Mouse (Mus musculus): ENCODE data around the gene Ppp4c.

The Ppp4c gene

GRCm38 (mm10) chr7:126759050-126759671 lies 33.1 kb downstream of the Ppp4c start, which contains the start of gene Mapk3:
Gene Mapk3 (plus strand): TSS chr7:126759601.
- peak; percentile 93 to 94 for DNase-seq (ENCODE audit: low spot score in 2 of 2)

GRCm38 (mm10) chr7:126758539-126758938 lies 33.8 kb downstream of the Ppp4c start:
- DNase-seq (ENCODE audit: low spot score in 2 of 2) = no peak

DNA sequence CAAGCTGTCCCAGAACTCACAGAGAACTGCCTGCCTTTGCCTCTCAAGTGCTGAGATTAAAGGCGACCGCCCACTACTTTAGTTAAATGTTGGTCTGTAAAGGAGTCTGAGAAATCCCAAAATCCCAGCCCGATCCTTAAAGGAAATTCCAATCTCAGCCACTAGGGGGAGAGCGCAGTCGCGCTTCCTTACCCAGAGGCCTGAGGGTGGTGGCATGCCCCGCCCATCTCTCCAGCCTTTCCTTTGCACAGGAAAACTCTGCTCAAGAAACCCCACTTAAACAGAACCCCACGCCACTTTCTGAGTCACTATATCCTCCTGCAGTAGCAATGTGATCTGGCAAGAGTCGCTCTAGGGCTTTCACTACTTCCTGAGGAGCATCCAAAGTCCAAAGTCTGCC lies 37.4 kb downstream of the Ppp4c start:
- peak in 1 of 2 experiments; percentile 79 for DNase-seq (ENCODE audit: low spot score in 2 of 2)

DNA sequence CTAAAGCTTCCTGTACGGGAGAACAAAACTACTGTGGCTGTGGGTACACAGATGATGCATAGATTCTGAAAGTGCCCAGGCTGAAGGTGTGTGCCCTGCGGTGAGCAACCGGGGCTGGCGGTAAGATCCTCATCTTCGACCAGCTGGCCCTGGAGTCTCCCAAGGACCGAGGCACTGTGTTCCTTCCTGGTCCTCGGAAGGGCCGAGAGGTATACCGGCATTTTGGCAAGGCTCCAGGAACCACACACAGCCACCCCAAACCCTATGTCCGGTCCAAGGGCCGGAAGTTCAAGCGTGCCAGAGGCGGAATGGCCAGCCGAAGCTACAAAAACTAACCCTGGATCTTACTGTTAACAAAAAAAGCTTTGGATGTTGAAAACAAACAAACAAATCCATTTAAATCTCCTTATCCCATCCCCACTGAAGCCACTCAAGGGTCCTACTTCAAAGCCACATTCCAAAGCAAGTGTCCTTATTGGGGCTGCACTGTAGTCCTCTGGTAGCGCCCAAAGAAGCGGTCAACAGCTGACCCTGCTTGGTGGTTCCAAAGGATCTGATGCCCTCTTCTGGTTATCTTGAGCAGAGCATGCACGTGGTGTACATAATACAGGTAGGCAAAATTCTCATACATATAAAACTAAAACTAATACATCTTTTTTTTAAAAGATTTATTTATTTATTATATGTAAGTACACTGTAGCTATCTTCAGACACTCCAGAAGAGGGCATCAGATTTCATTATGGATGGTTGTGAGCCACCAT lies 42.5 kb downstream of the Ppp4c start:
- DNase-seq (ENCODE audit: low spot score in 2 of 2) = no peak

DNA sequence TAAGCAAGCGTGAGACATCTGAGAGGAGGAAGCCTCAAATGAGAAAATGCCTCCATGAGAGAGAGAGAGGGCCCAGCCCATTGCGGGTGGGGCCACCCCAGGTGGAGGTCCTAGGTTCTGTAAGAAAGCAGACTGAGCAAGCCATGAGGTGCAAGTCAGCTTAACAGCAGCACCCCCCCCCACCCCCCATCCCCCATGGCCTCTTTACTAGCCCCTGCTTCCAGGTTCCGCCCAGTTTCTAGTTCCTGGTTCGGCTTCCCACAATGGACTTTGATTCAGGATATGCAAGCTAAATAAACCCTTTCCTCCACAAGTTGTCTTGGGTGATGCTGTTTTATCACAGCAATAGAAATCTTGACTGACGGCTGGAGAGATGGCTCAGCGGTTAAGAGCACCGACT lies 43.5 kb downstream of the Ppp4c start:
- DNase-seq (ENCODE audit: low spot score in 2 of 2) = no peak

DNA sequence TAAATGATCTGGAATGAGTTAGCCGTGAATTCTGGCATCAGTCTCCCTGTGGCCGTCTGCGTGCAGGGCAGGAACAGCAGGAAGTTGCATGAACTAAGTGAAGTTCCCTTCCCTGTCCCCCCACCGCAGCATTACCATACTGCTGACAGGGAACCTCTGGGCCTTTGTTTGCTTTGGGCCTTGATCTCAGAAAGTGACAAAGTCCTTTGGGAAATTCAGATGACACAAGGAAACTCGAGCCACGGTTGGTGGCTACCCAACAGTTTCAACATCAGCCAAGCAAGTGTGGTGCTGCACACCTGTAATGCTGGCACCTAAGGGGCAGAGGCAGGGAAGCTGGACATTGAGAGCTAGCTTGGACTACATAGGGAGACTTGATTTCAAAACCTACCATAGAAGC lies 45.5 kb downstream of the Ppp4c start:
- no peak for DNase-seq (ENCODE audit: low spot score in 2 of 2)

GRCm38 (mm10) chr7:126746066-126746465 lies 46.2 kb downstream of the Ppp4c start:
- DNase-seq (ENCODE audit: low spot score in 2 of 2) = no peak

DNA sequence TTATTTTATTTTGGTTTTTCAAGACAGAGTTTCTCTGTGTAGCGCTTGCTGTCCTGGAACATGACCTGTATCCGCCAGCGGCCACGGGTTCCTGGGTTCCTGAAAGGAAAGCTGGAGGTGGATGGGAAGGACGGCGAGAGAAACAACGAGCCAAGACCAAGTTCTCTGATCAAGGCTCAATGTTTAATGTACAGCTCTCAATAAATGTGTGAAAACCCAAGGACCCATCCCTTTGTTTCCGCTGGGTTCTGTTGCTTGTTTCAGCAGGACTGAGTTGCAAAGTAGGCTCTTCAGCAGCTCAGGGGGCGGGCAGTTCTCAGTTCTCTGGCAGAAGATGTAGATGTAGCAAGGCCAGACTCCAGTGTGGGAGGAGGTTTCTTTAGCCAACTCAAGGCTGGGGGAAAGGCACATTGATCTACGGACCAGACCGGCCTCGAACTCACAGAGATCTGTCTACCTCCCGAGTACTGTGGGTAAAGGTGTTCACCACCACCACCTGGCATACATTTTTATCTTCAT lies 50.3 kb downstream of the Ppp4c start:
- peak in 1 of 2 experiments; percentile 38 for DNase-seq (ENCODE audit: low spot score in 2 of 2)

- no peak for DNase-seq (ENCODE audit: low spot score in 2 of 2)
Measured at GRCm38 (mm10) chr7:126741452-126741851, 50.8 kb downstream of the Ppp4c start.

DNA sequence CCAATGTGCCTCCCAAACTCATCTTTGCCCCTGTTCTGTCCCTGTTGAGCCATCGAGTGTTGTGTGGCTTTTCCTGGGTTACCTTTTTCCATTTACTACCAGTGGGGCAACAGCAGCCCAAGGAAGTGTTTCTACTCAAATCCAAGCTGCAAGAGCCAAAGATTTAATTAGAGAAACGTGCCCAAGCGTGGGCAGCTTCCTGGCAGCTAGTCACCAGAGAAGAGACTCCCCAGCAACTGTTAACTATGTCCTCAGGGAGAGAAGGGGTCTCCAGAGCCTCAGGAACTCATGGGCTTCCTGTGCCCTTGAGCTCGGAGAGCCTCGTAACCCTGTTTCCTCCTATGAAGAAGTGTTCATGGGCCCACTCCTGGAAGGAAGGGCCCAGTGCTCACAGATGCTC lies 51.3 kb downstream of the Ppp4c start:
- peak; percentile 50 to 51 for DNase-seq (ENCODE audit: low spot score in 2 of 2)

- peak in 1 of 2 experiments; percentile 28 for DNase-seq (ENCODE audit: low spot score in 2 of 2)
Measured at GRCm38 (mm10) chr7:126740132-126740735, 52.1 kb downstream of the Ppp4c start.

DNA sequence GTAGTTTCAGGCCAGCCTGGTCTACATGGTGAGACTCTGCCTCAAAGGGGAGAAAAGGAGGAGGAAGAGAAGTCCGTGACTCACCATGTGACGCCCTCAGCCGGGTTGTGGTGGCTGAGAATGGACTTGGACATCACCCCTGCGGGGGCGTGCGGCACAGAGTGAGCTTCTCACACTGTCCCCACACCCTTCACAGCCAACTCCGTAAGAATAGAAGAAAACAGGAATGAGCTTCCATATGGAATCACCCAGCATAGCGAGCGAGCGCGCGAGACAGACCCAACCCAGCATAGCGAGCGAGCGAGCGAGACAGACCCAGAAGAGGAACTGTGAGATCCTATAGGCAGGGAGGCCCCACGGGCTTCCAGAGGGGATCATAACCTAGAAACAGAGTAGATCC lies 52.7 kb downstream of the Ppp4c start:
- DNase-seq (ENCODE audit: low spot score in 2 of 2) = peak; percentile 62 to 76

DNA sequence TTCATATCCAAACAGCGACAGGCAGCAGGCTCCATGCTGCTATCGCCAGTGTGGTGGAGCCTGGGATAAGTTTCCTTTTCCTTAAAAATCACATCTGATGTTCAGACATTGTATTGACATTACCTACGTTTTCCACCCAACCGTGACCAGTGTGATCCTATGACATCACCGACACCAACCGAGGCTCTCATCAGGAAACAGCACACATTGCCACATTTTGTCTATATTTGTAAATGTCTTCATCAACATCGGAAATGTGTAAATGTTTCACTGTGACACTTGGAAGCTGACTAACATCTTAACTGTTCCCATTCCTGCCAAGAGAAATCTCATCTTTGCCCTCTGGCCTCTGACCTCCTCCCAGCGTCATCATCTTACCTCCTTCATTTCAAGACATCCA lies 56.2 kb downstream of the Ppp4c start:
- no peak for DNase-seq (ENCODE audit: low spot score in 2 of 2)
